8 mouse cellular contexts compared by ENCODE assay signal in the genomic region with DNA sequence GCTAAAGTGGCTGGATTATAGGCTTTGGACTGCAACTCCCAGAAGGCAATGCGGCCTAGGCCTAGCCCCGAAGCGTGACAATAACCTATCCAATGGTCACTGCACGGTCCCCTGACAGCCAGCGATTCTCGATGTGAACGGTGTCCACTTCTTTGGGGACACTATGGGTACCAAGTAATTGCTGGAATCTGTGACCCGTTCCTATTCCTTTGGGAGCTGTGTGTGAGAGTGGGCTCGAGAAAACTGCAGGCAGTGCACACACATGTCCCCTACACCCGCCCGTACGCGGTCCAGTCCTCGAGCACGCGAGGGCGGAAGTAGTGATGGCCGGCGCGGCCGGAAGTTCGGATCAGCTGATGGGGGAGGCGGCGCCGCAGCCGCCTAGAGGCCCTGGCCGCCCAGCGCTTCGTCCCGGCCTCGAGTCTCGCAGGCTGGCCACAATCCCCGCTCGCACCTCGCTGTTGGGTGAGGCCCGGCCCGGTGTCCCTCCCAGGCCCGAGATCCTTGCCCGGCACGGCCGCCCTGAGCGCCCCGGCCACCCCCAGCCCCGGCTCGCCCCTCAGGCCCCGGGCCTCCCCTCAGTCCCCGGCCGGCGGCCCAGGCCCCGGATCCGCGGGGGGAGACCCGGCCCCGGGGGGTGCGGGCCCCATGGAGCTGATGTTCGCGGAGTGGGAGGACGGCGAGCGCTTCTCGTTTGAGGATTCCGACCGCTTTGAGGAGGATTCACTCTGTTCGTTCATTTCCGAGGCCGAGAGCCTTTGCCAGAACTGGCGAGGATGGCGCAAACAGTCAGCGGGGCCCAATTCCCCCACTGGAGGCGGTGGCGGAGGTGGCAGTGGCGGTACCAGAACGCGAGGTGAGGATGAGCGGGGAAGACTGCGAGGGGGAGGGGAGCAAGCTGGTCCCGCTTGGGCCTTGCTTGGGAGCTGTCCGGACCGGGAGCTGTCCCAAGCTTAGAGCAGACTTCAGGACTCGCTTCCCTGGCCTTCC. TPM values are rescaled to one million over a fixed set of nuclear protein-coding genes. Genes with fewer than 3 reads are reported as not detected.
DNase-seq lines count a peak whose midpoint lies in the region; ATAC-seq lines count a peak whose summit lies in the region.

A gene (plus strand): TSS at position 352 of the 990 bp plus-strand sequence.

- ATAC-seq in inflammation-experienced regulatory T-cells, adult 6 months, result peak; percentile 56
- peak; percentile 72 for ATAC-seq in megakaryocyte-erythroid progenitor cell, adult 5-6 weeks (replicated peaks; ENCODE audit: low FRiP score, low TSS enrichment, poor library complexity, severe bottlenecking)

- intact Hi-C loops in gastrocnemius, postnatal 14 days (cut with DNase I; ENCODE audit: low total_unique reads), result no loop called here
- intact Hi-C loops in left cerebral cortex, postnatal 10 days (cut with DNase I), result no loop called here

- DNase-seq in adipocyte (ENCODE audit: low spot score), result peak; percentile 85
- peak; percentile 95 for DNase-seq in embryo, embryonic 10 days (ENCODE audit: low spot score)
- DNase-seq in gastrocnemius, postnatal 14 days, result peak; percentile 88
- DNase-seq in left cerebral cortex, postnatal 10 days (ENCODE audit: extremely low spot score in 1 of 2, low spot score in 2 of 2), result peak; percentile 87 to 93
- DNase-seq in right cerebral cortex, postnatal 25 days, result peak; percentile 94
- peak; percentile 85 to 86 for DNase-seq in urinary bladder, postnatal 4 days (ENCODE audit: low spot score in 2 of 2)

RNA-seq across cellular contexts. Expression of the gene that starts here (rescaled TPM):
- 10 to 100 TPM; 31.7 to 38.8 TPM for total RNA-seq in gastrocnemius, postnatal 14 days (2021)
- polyA plus RNA-seq in inflammation-experienced regulatory T-cells, adult 6 months (2017; shearing (Covaris generic)), result 10 to 100 TPM; 16.0 to 25.9 (median 24.3) TPM
- total RNA-seq in left cerebral cortex, postnatal 10 days (2021), result 100 to 1,000 TPM; 134 to 138 TPM
- 34.3 and 35.6 TPM in 2 replicates for total RNA-seq in megakaryocyte-erythroid progenitor cell, adult 5-6 weeks (2014; fragmentation: Nextera tagmentation)
- total RNA-seq in megakaryocyte-erythroid progenitor cell, adult 5-6 weeks (2017), result 16.5 and 22.0 TPM in 2 replicates

Comparison
In these comparisons a context has a peak if more than half of its experiments do, and no peak if none do; other contexts are left out.
1. Peak in every context shown above with its lines: DNase-seq and ATAC-seq.